Mouse (Mus musculus): ENCODE measurements around the gene Arhgap15.

Arhgap15 gene

GRCm38 (mm10) chr2:43782157-43782556, 33.5 kb downstream of the Arhgap15 start:
- DNase-seq (ENCODE audit: extremely low spot score, low spot score): no peak

GRCm38 (mm10) chr2:43783759-43784735, 35.4 kb downstream of the Arhgap15 start:
- no peak for DNase-seq (ENCODE audit: extremely low spot score, low spot score)

- no peak for DNase-seq (ENCODE audit: extremely low spot score, low spot score)
Observed at GRCm38 (mm10) chr2:43786101-43786500, 37.5 kb downstream of the Arhgap15 start.

GRCm38 (mm10) chr2:43787141-43787540, 38.5 kb downstream of the Arhgap15 start:
- no peak for DNase-seq (ENCODE audit: extremely low spot score, low spot score)

GRCm38 (mm10) chr2:43788484-43788883, 39.9 kb downstream of the Arhgap15 start:
- DNase-seq (ENCODE audit: extremely low spot score, low spot score): no peak

GRCm38 (mm10) chr2:43790049-43790693, 41.5 kb downstream of the Arhgap15 start:
- no peak for DNase-seq (ENCODE audit: extremely low spot score, low spot score)

GRCm38 (mm10) chr2:43791575-43791974, 43.0 kb downstream of the Arhgap15 start:
- DNase-seq (ENCODE audit: extremely low spot score, low spot score): no peak

- DNase-seq (ENCODE audit: extremely low spot score, low spot score): no peak
Observed at GRCm38 (mm10) chr2:43793105-43793504, 44.5 kb downstream of the Arhgap15 start.

- no peak for DNase-seq (ENCODE audit: extremely low spot score, low spot score)
Observed at GRCm38 (mm10) chr2:43794700-43795099, 46.1 kb downstream of the Arhgap15 start.

- no peak for DNase-seq (ENCODE audit: extremely low spot score, low spot score)
Observed at GRCm38 (mm10) chr2:43796448-43796847, 47.8 kb downstream of the Arhgap15 start.

- DNase-seq (ENCODE audit: extremely low spot score, low spot score): no peak
Observed at GRCm38 (mm10) chr2:43805960-43806744, 57.5 kb downstream of the Arhgap15 start.

- DNase-seq (ENCODE audit: extremely low spot score, low spot score): no peak
Observed at GRCm38 (mm10) chr2:43815896-43816787, 67.5 kb downstream of the Arhgap15 start.

- no peak for DNase-seq (ENCODE audit: extremely low spot score, low spot score)
Observed at GRCm38 (mm10) chr2:43816788-43817581, 68.4 kb downstream of the Arhgap15 start.

- DNase-seq (ENCODE audit: extremely low spot score, low spot score): no peak
Observed at GRCm38 (mm10) chr2:43835931-43836330, 87.3 kb downstream of the Arhgap15 start.

- no peak for DNase-seq (ENCODE audit: extremely low spot score, low spot score)
Observed at GRCm38 (mm10) chr2:43841644-43842043, 93.0 kb downstream of the Arhgap15 start.

- DNase-seq (ENCODE audit: extremely low spot score, low spot score): no peak
Observed at GRCm38 (mm10) chr2:43851195-43851594, 102.6 kb downstream of the Arhgap15 start.

GRCm38 (mm10) chr2:43862709-43863108, 114.1 kb downstream of the Arhgap15 start:
- no peak for DNase-seq (ENCODE audit: extremely low spot score, low spot score)

- DNase-seq (ENCODE audit: extremely low spot score, low spot score): peak; percentile 69
Observed at GRCm38 (mm10) chr2:43902403-43902973, 153.9 kb downstream of the Arhgap15 start.

- no peak for DNase-seq (ENCODE audit: extremely low spot score, low spot score)
Observed at GRCm38 (mm10) chr2:43907496-43907895, 158.9 kb downstream of the Arhgap15 start.
